Mouse (Mus musculus) liver, postnatal 0 days (tissue): ENCODE measurements around the gene Ppfibp1. TPM values are rescaled to one million over a fixed set of nuclear protein-coding genes. Genes with fewer than 3 reads are reported as not detected.

Experiments
- ATAC-seq: fragments of 200-750 bp; cut with Nextera tagmentation; 2 replicates; pipeline ENCODE4 v1.8.0; 2017; ENCODE audit warnings: mild to moderate bottlenecking, moderate library complexity
- DNase-seq: peaks from one replicate; pipeline ENCODE4 v3.0.0-alpha.2; 2016
- H3K27ac ChIP-seq: fragments of 300-500 bp; sonication (generic); 2 replicates; pipeline ENCODE4 v1.5.1; 2014; ENCODE audit warnings: antibody characterized with exemption, moderate library complexity, mild to moderate bottlenecking, low read depth
- H3K27me3 ChIP-seq: fragments of 300-500 bp; sonication (generic); 2 replicates; pipeline ENCODE4 v1.6.1; 2014; ENCODE audit warnings: low read length, control low read depth, mixed read lengths; ENCODE audit not compliant: insufficient read depth
- H3K36me3 ChIP-seq: fragments of 300-500 bp; sonication (generic); replicated peaks from 2 replicates; pipeline ENCODE4 v1.6.1; 2014; ENCODE audit warnings: mild to moderate bottlenecking, control low read depth, low read length, moderate library complexity, mixed read lengths; ENCODE audit not compliant: insufficient read depth
- H3K4me1 ChIP-seq: fragments of 300-500 bp; sonication (generic); 2 replicates; pipeline ENCODE4 v1.6.1; 2014; ENCODE audit warnings: antibody characterized with exemption, mild to moderate bottlenecking, control low read depth; ENCODE audit not compliant: insufficient read depth
- H3K4me2 ChIP-seq: fragments of 300-500 bp; sonication (generic); 2 replicates; pipeline ENCODE4 v1.6.1; 2014; ENCODE audit warnings: low read depth, mild to moderate bottlenecking, low read length, moderate library complexity, mixed read lengths
- H3K4me3 ChIP-seq: fragments of 300-500 bp; sonication (generic); 2 replicates; pipeline ENCODE4 v1.5.1; 2014; ENCODE audit warnings: low read depth, low read length
- H3K9ac ChIP-seq: fragments of 300-500 bp; sonication (generic); replicated peaks from 2 replicates; pipeline ENCODE4 v1.6.1; 2014; ENCODE audit warnings: mild to moderate bottlenecking, moderate library complexity
- H3K9me3 ChIP-seq: fragments of 300-500 bp; sonication (generic); 2 replicates; pipeline ENCODE4 v1.6.1; 2016; ENCODE audit warnings: mild to moderate bottlenecking, control low read depth, low read length, mixed read lengths
- CTCF ChIP-seq: sonication (generic); IDR thresholded peaks from 2 replicates; pipeline ENCODE4 v1.5.1; 2016; ENCODE audit warnings: antibody characterized with exemption, low read depth
- EP300 ChIP-seq: IDR thresholded peaks from 2 replicates; pipeline ENCODE4 v1.6.1; 2016; ENCODE audit warnings: antibody characterized with exemption, low read depth, mild to moderate bottlenecking
- WGBS: fragments of 180-500 bp; shearing (Covaris S2); extraction: QIAGEN DNeasy Blood & Tissue Kit; methylation state at CpG from one replicate; pipeline ENCODE4 v1.1.7; 2014; ENCODE audit not compliant: insufficient replicate concordance; 5-methylcytosine and 5-hydroxymethylcytosine counted together
- polyA plus RNA-seq: library from polyadenylated mRNA; unstranded; fragments of >200 nt; fragmentation: Nextera tagmentation; extraction: Ambion mirVana; gene quantifications from 2 replicates; pipeline ENCODE4 v1.2.1, GENCODE M21; 2015

Ppfibp1 gene
- polyA plus RNA-seq, 1 experiment from 2014 or later: 11.3 TPM

DNA sequence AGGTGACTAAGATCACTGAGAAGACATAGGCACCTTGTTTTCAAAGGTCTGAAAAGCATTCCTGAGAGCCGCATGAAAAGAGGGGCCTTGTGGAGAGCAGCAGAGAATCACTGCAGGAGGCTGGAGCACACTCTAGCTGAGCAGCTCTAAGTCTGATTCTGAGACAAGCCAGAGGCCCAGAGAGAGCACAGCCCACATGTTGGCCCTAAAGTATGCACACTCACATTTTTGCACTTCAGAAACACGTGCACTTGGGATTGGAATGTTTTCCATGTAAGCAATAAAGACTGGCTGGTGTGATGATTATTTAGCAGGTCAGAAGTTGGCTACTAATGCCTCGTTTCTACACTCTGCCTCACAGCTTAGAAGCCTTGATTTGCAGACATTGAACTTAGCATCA lies 91.7 kb downstream of the Ppfibp1 start:
- Histone ChIP-seq H3K4me3 (no peak overlapping the region), H3K9ac (no peak overlapping the region), H3K9me3 (no peaks in the 10 kb centered on the region), H3K4me2 (no peak overlapping the region), H3K27ac (no peak overlapping the region), H3K4me1 (no peaks in the 10 kb centered on the region), H3K36me3 (peaks cover 3% of the 10 kb centered on the region; the same call in 1 of the 2 replicates), H3K27me3 (no peaks in the 10 kb centered on the region)
- DNase-seq (no peak), ATAC-seq (no peak)
- TF ChIP-seq CTCF (no peak), EP300 (no peak)
- WGBS: 55% methylated on average over 3 of the region's 3 CpGs

- Histone ChIP-seq H3K36me3 (peaks cover 3% of the 10 kb centered on the region; the same call in 1 of the 2 replicates), H3K27me3 (no peaks in the 10 kb centered on the region), H3K4me3 (no peak overlapping the region), H3K9ac (no peak overlapping the region), H3K27ac (no peak overlapping the region), H3K4me1 (no peaks in the 10 kb centered on the region), H3K9me3 (no peaks in the 10 kb centered on the region), H3K4me2 (no peak overlapping the region)
- ATAC-seq: no peak
- DNase-seq: no peak
- 81% methylated on average over 1 of the region's 1 CpGs for WGBS
- TF ChIP-seq EP300: no peak
- no peak for TF ChIP-seq CTCF
Measured at GRCm38 (mm10) chr6:146981249-146981835, 93.1 kb downstream of the Ppfibp1 start.

- Histone ChIP-seq H3K27me3 (no peaks in the 10 kb centered on the region), H3K9me3 (no peaks in the 10 kb centered on the region), H3K4me1 (no peaks in the 10 kb centered on the region), H3K9ac (no peak overlapping the region), H3K4me3 (no peak overlapping the region), H3K4me2 (no peak overlapping the region), H3K27ac (no peak overlapping the region), H3K36me3 (peaks cover 3% of the 10 kb centered on the region; the same call in 1 of the 2 replicates)
- TF ChIP-seq EP300: no peak
- no peak for TF ChIP-seq CTCF
- no peak for DNase-seq
- WGBS: 75% methylated on average over 3 of the region's 3 CpGs
- ATAC-seq: no peak
Measured at GRCm38 (mm10) chr6:146984569-146984968, 96.3 kb downstream of the Ppfibp1 start.

GRCm38 (mm10) chr6:146994236-146994635 lies 105.9 kb downstream of the Ppfibp1 start:
- 41% methylated on average over 5 of the region's 5 CpGs for WGBS
- peak; percentile 54 for DNase-seq
- H3K36me3 ChIP-seq: peaks cover 8% of the 10 kb centered on the region; the same call in 1 of the 2 replicates
- no peak overlapping the region for H3K4me3 ChIP-seq
- no peaks in the 10 kb centered on the region for H3K9me3 ChIP-seq
- no peak overlapping the region for H3K9ac ChIP-seq
- H3K27ac ChIP-seq: no peak overlapping the region
- no peaks in the 10 kb centered on the region for H3K27me3 ChIP-seq
- no peak for ATAC-seq
- no peak overlapping the region for H3K4me2 ChIP-seq
- TF ChIP-seq EP300 (no peak), CTCF (peak; percentile 71)
- H3K4me1 ChIP-seq: no peaks in the 10 kb centered on the region

DNA sequence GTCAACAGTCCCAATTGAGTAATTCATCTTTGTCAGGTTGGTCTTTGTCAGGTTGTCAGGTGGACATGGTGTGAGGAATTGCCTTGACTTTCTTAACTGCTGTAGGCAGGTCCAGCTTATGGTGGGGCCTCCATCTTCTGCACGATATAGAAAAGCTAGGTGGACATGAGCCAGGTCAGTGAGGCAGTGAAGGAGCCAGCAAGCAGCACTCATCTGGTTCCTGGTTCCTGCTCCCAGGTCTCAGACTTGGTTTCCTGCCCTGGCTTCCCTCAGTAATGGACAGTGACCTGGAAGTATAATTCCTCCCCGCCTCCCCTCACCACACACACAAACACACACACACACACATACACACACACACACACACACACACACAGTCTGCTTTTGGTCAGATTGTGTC lies 107.1 kb downstream of the Ppfibp1 start:
- H3K36me3 ChIP-seq: peaks cover 8% of the 10 kb centered on the region; the same call in 1 of the 2 replicates
- no peaks in the 10 kb centered on the region for H3K9me3 ChIP-seq
- H3K4me2 ChIP-seq: no peak overlapping the region
- H3K4me1 ChIP-seq: no peaks in the 10 kb centered on the region
- DNase-seq: no peak
- TF ChIP-seq CTCF (no peak), EP300 (no peak)
- H3K27ac ChIP-seq: no peak overlapping the region
- H3K27me3 ChIP-seq: no peaks in the 10 kb centered on the region
- no peak for ATAC-seq
- no peak overlapping the region for H3K9ac ChIP-seq
- 73% methylated on average over 2 of the region's 2 CpGs for WGBS
- H3K4me3 ChIP-seq: no peak overlapping the region

DNA sequence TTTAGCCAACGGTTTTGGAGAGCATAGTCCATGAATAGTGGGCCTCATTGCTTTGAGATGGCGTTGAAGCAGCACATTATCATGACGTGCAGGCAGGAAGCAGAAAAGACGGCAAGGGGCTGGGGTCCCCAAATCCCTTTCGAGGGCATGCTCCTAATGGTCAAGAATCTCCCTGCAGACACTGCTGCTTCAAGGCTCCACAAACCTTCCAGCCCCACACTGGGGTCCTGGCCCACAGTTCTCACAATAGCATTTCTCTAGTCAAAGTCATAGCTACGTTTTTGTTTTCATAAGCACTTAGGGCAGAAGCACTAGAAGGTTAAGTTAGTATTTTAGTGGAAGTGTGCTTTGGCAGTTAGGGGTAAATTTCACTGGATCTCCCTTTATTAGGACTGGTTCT lies 107.6 kb downstream of the Ppfibp1 start:
- no peak for TF ChIP-seq EP300
- TF ChIP-seq CTCF: no peak
- ATAC-seq (no peak), DNase-seq (no peak)
- Histone ChIP-seq H3K27ac (no peak overlapping the region), H3K4me3 (no peak overlapping the region), H3K4me2 (no peak overlapping the region), H3K27me3 (no peaks in the 10 kb centered on the region), H3K36me3 (peaks cover 9% of the 10 kb centered on the region; the same call in 1 of the 2 replicates), H3K9me3 (no peaks in the 10 kb centered on the region), H3K4me1 (no peaks in the 10 kb centered on the region), H3K9ac (no peak overlapping the region)
- WGBS: 79% methylated on average over 6 of the region's 6 CpGs
